Mouse (Mus musculus): ENCODE measurements around the gene Gse1.
A peak's percentile ranks its signal among the peaks of the same experiment; 100 is the strongest.

Gene Gse1

DNA sequence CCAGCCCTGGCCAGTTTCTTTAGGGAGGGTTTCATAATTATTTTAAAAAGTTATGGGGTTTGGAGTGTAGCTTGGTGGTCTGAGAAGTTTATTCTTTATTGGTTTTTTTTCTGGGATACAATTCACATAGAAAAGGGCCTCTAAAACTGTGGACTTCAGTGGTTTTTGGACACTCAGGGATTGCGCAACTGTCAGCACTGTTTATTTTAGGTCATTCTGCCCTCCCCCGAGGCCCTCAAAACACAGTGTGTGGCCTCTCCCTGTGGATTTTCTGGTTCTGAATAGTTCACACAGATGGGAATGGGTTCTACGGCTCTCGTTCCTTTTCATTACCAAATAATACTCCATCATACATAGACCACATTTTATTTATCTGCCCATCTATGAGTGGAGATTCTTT, 15.0 kb downstream of the Gse1 start:
- no peak for DNase-seq (ENCODE audit: low read depth, low spot score)

DNA sequence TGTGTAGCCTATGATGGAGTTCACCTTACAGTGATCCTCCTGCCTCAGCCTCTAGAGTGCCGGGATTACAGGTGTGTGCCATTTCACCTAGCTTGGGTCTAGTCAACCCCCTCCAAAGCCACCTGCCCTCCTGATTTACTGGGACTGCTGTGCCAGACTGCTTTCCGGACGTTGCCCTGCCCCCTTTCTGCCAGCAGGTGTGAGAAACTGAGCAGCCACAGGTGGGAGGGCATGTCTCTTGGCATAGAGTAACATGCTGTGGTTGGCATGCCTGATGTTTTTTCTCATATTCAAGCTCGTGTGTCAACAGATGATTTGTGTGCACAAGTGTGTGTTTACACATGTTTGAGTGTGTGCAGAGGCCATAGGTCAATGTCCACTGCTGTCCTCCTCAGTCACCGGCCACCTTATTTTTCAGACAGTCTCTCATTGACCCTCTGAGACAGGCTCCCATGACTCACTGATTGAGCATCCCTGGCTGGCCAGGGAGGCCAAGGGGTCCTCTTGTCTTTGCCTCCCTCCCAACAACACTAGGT, 15.7 kb downstream of the Gse1 start:
- DNase-seq (ENCODE audit: low read depth, low spot score): no peak

GRCm38 (mm10) chr8:120244553-120244952, 16.3 kb downstream of the Gse1 start:
- no peak for DNase-seq (ENCODE audit: low read depth, low spot score)

DNA sequence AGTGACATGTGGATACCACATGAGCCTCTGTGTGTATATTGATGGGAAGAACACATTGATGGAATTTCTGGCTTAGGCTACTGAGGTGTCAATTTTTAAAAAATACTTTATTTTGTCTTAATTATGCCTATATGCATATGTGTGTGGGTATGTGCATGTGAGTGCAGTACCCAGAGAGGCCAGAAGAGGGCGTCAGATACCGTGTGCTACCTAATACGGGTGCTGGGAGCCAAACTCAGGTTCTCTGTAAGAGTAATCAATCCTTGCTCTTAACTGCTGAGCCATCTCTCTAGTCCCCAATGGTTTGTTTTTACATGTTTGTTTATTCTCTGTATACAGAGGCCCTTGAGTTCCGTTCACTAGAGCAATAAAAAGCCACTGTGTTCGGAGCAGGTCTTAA, 19.4 kb downstream of the Gse1 start:
- no peak for DNase-seq (ENCODE audit: low read depth, low spot score)

DNA sequence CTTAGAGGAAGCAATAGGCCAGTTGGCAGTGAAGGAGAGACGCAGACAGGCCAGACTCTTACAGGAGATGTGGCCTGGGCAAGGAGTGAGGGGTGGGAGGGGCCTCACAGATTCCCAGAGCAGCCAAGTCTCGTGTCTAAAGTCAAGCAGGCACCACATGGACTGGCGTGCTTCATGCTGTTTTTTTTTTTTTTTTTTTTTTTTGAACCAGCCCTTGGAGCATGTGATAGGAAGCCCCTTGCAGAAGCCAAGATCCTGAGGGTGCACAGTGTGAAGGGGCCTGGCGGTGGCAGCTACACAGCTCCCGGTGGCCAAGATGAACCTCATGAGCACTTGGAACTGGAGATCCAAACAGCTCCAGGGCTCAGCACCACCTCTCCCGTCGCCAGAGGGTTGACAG, 19.8 kb downstream of the Gse1 start:
- no peak for DNase-seq (ENCODE audit: low read depth, low spot score)

- no peak for DNase-seq (ENCODE audit: low read depth, low spot score)
These were observed 20.2 kb downstream of the Gse1 start for GRCm38 (mm10) chr8:120248451-120248850.

- DNase-seq (ENCODE audit: low read depth, low spot score): no peak
These were observed 21.6 kb downstream of the Gse1 start for GRCm38 (mm10) chr8:120249800-120250336.

DNA sequence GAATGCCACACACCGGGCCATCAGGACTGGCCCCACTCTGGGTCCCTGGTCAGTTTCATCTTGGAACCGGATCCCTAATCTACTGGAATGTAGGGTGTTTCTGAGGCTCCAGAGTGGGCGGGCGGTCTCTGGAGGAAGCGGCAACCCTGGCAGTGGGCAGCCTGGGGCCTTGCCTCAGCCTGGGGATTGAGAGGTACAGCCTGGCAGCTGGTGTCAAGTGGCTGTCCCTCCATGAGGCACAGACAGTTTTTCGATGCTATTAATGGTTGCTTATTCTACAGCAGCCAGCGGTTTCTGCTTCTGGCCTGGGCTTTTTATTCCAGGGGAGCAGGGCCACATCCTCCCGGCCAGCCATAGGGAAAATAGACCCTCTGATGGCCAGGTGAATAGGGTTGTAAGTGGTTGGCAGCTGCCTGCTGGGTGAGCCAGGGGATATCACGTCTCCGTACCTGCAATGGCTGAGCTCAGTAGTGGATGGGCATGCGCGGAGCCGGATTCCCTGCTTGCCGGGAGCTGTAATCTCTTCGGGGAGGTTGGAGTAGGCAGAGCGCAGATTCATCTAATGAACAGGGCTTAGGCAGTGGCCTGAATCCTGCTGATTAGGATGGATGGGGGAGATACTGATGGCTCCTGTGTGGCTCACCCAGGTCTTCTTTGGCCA, 22.6 kb downstream of the Gse1 start:
- no peak for DNase-seq (ENCODE audit: low read depth, low spot score)

- no peak for DNase-seq (ENCODE audit: low read depth, low spot score)
These were observed 23.3 kb downstream of the Gse1 start for GRCm38 (mm10) chr8:120251411-120252035.

- DNase-seq (ENCODE audit: low read depth, low spot score): no peak
These were observed 25.4 kb downstream of the Gse1 start for GRCm38 (mm10) chr8:120253626-120254025.

GRCm38 (mm10) chr8:120255406-120255987, 27.2 kb downstream of the Gse1 start:
- no peak for DNase-seq (ENCODE audit: low read depth, low spot score)

GRCm38 (mm10) chr8:120256958-120257357, 28.7 kb downstream of the Gse1 start:
- DNase-seq (ENCODE audit: low read depth, low spot score): no peak

GRCm38 (mm10) chr8:120259206-120259605, 30.9 kb downstream of the Gse1 start:
- DNase-seq (ENCODE audit: low read depth, low spot score): no peak

- DNase-seq (ENCODE audit: low read depth, low spot score): no peak
These were observed 32.4 kb downstream of the Gse1 start for GRCm38 (mm10) chr8:120260677-120261076.

DNA sequence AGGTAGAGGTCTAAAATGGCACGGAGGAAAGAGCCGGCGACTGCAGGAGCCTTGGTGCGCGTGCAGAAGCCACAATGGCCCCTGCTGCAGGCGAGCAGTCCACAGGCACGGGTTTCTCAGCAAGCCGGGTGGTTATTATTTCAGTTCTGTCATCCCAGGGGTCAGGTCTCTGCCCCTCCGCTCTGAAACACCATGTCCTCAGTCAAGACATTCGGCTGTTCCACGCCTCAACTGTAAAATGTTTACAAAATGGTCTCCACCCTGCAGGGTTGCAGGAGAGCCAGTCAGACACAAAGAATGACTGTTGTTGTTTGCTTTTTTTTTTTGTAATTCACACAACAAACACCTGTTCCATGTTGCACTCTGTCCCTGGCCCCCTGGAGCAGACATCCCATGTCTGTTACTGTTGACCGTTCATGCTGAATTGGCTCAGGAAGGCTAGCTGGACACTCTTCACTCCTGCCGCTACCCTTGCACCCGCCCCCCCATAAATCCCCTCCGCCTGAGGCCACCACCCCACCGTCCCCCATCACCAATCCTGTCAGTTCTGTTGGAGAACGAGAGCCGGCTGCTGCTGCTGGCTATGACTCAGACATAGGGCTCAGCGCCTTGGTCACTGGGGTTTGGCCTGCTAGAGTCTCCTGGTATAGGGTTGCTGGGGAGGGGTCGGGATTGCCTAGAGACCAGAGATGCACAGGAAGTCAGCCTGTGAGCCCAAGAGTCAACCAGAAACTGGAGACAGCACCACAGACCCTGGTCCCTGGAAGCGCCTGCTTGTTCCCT, 33.3 kb downstream of the Gse1 start:
- no peak for DNase-seq (ENCODE audit: low read depth, low spot score)

DNA sequence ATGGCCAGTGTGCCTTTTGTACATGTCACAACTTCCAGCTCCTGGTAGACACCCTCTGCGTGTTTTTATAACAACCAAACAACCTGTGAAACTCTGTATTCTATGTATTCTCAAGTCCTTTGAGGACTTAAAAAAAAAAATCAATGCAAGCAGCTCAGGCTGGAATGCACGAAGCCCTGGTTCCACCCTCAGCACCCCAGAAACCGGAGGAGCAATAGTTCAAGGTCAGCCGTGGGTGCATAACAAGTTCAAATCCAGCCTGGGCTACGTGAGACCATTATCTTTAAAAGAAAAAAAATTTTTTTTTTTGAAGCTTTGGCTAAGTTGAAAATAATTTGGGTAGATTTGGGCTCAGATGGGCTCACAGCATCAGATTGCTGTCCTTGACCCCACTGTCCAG, 35.6 kb downstream of the Gse1 start:
- no peak for DNase-seq (ENCODE audit: low read depth, low spot score)

GRCm38 (mm10) chr8:120264388-120264943, 36.2 kb downstream of the Gse1 start:
- DNase-seq (ENCODE audit: low read depth, low spot score): no peak

- DNase-seq (ENCODE audit: low read depth, low spot score): peak; percentile 68
These were observed 36.7 kb downstream of the Gse1 start for GRCm38 (mm10) chr8:120264944-120265453.

GRCm38 (mm10) chr8:120265471-120265870, 37.2 kb downstream of the Gse1 start:
- no peak for DNase-seq (ENCODE audit: low read depth, low spot score)

- DNase-seq (ENCODE audit: low read depth, low spot score): no peak
These were observed 40.3 kb downstream of the Gse1 start for GRCm38 (mm10) chr8:120268541-120268980.

DNA sequence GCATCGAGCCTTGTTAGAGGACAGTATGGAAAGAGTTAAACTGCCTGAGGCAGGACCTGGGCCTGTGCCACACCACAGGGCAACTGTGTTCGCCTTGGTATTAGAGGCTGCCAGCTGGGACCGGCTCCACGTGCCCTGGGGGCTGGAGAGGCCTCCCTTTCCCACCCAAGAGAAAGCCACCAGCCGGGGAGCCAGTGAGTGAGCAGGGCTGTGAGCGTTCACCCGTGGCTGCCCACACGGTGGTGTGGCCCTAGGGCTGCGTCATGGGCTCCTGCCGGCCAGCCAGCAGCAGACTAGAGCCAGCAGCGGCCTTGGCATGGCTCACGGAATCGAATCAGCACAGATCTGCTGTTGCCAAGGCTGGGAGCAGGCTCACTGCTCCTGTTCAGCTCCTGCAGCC, 42.2 kb downstream of the Gse1 start:
- no peak for DNase-seq (ENCODE audit: low read depth, low spot score)

All from embryo, embryonic 11.5 days (tissue).